Mouse (Mus musculus) layer of hippocampus, adult 11-12 months (tissue): ENCODE results near the gene Kmt2c.

Experiments
- DNase-seq: peaks from one replicate; pipeline ENCODE4 v3.0.0; 2022; ENCODE audit warnings: low spot score

Kmt2c gene

DNA sequence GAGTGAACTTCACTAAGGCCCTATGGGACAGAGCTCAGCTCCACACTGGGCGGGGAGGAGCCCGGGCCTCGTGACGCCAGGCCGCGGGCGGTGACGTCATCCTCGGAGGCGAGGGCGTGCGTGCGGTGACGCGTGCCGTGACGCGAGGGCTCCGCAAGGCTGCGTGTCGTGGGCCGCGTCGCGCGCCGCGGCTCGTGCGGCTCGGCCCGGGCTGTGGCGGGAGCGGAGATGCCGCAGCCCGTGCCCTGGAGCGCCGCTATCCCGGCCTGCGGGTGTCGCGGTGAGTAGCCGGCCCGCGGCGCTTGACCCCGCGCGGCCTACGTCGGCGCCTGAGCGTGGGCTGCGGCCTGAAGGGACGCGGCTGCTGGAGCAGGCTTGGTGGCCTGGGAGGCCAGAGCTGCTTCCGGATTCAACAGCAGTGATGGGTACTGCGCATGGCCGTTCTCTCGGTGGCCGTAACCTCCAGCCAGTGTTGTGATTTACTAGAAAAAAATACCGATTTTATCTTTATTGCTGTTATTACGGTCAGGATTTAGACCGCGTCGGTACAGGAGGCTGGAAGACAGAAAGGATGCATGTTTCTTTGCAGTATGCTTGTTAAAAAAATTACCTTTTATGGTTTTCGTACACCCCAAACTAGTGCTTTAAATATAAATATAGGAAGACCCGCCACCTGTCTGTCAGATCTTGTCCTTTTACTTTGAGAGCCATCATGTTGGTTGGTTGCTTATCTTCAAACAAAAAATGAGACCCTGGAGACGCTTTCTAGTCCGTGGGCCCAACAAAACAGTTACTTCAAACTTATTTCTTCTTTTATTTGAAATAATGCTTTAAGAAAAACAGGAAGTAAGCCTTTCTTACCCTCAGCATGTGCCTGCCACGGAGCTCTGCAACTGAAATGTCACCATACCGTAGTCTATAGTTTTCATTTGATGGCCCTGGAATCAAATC is 275.6 kb downstream of the Kmt2c start, which contains the start of gene E130116L18Rik:
Gene E130116L18Rik, minus strand, starts transcription at position 402 of the 951 bp plus-strand sequence.
- DNase-seq: peak; percentile 90
